Mouse (Mus musculus): Measurements from ENCODE around the gene Zfp598.

GRCm38 (mm10) chr17:24632167-24632812 lies 37.2 kb upstream of the Zfp598 start, which contains the start of the genes Tsc2 and Nthl1:
- TF ChIP-seq FLI1 (IDR thresholded peaks at IDR 0.05; ENCODE audit: low read length) (no peak; the same call in 1 of the 2 replicates), GATA1 (IDR thresholded peaks at IDR 0.05; ENCODE audit: borderline replicate concordance, low read length) (no peak)
